Mouse (Mus musculus): ENCODE data around the gene Pitpnm2. TPM values are rescaled to one million over a fixed set of nuclear protein-coding genes. Genes with fewer than 3 reads are reported as not detected.

Gene Pitpnm2
- total and polyA plus RNA-seq, 3 experiments = 7.0 to 22.2 TPM; not detected in 1

DNA sequence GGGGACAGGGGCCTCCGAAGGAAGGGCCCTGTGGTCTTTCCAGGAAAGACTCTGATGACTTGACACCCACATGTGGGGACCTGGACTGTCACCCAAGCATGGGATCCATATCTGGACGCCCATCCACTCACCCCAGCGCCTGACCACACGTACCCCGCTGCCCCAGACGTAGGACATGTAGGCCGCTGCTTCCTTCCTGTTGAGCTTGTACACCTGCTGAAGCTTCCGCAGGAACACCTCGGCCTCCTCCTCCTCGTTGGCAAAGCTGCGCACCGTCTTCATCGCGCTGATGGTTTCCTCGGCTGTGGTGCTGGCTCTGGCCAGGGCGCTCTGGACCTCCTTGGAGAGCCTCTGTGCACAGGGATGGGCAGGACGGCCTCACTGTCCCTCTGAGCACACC, 169.7 kb downstream of the Pitpnm2 start:
- Histone ChIP-seq H3K9me3 (replicated peaks; ENCODE audit: insufficient read depth, low read length) (no peaks in the 10 kb centered on the region), H3K27ac (ENCODE audit: control insufficient read depth, low read depth, low read length) (no peak overlapping the region), H3K4me3 (ENCODE audit: control insufficient read depth in 1 of 2, insufficient read depth in 1 of 2, low read depth in 2 of 2, low read length in 2 of 2) (no peak overlapping the region), H3K9ac (ENCODE audit: control insufficient read depth, low read depth, low read length, poor library complexity, severe bottlenecking) (no peak overlapping the region), H3K79me2 (ENCODE audit: control insufficient read depth, insufficient read depth, low read length, poor library complexity) (no peaks in the 10 kb centered on the region), H3K36me3 (ENCODE audit: control insufficient read depth in 1 of 2, insufficient read depth in 2 of 2, low read length in 2 of 2) (peaks cover 0 to 7% of the 10 kb centered on the region in 2 experiments; a peak in 2 of 4 replicates), H3K27me3 (ENCODE audit: control insufficient read depth in 1 of 2, insufficient read depth in 2 of 2, low read length in 2 of 2) (no peaks in the 10 kb centered on the region), H3K4me1 (ENCODE audit: control insufficient read depth in 1 of 2, insufficient read depth in 2 of 2, low read length in 2 of 2) (peaks cover 5 to 8% of the 10 kb centered on the region in 2 experiments)
- TF ChIP-seq CHD2 (IDR thresholded peaks at IDR 0.05; ENCODE audit: low read length) = no peak
- no peak for TF ChIP-seq ZMIZ1 (IDR thresholded peaks at IDR 0.05; ENCODE audit: low read depth, low read length)
- TF ChIP-seq MYC (IDR thresholded peaks at IDR 0.05; ENCODE audit: low read depth, low read length) = no peak
- TF ChIP-seq CHD1 (IDR thresholded peaks at IDR 0.05; ENCODE audit: low read depth, low read length) = no peak
- TF ChIP-seq RAD21 (IDR thresholded peaks at IDR 0.05; ENCODE audit: low read depth, low read length) = no peak
- TF ChIP-seq KAT2A (conservative IDR thresholded peaks at IDR 0.05; ENCODE audit: low read depth, low read length) = no peak
- no peak for TF ChIP-seq ZKSCAN1 (IDR thresholded peaks at IDR 0.05; ENCODE audit: low read depth, low read length)
- no peak for TF ChIP-seq RCOR1 (IDR thresholded peaks at IDR 0.05; ENCODE audit: low read depth, low read length)
- no peak for TF ChIP-seq MAFK (IDR thresholded peaks at IDR 0.05; ENCODE audit: borderline replicate concordance, low read depth, low read length)
- no peak for TF ChIP-seq HCFC1 (IDR thresholded peaks at IDR 0.05; ENCODE audit: low read depth, low read length)
- no peak for TF ChIP-seq MAX (IDR thresholded peaks at IDR 0.05; ENCODE audit: low read length)
- no peak for TF ChIP-seq MEF2A (IDR thresholded peaks at IDR 0.05; ENCODE audit: extremely low read depth, insufficient replicate concordance, low read depth, low read length, poor library complexity, severe bottlenecking)
- no peak for TF ChIP-seq EP300 (IDR thresholded peaks at IDR 0.05; ENCODE audit: low read depth in 1 of 2, low read length in 2 of 2)
- no peak for TF ChIP-seq BHLHE40 (IDR thresholded peaks at IDR 0.05; ENCODE audit: borderline replicate concordance, low read depth, low read length)
- DNase-seq (ENCODE audit: low read depth, low spot score) = no peak

DNA sequence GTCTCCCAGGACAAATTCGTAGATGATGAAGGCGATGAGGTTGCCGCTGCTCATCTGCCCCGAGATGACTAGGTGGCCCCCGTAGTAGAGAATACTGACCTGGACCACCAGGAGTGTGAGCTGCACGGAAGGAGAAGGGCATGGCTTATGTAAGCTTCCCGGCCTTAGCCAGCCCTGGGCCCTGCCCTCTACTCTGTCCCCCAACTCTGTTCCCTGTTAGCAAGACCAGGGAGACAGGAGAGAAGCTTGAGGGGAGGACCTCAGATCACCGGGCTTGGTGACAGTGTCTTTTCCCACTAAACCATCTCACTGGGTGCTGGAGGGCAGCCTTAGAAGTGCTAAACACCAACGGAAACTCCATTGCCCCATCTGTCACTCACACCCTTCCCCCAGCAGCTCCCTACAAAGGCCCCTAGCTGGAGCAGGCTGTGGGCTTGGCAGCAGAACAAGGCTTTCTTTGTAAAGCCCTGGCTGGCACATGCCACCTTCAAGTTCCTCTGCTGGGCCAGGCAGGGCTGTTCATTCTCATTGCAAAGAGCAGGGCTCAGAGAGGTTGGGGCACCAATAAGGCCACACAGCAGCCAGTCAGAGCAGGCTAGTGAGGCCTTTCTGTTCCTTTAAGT, 170.7 kb downstream of the Pitpnm2 start:
- TF ChIP-seq CHD2 (IDR thresholded peaks at IDR 0.05; ENCODE audit: low read length) = no peak
- DNase-seq (ENCODE audit: low read depth, low spot score) = no peak

More for the DNA sequence above, 170.7 kb downstream of the Pitpnm2 start:
- Histone ChIP-seq H3K4me3 (ENCODE audit: control insufficient read depth in 1 of 2, insufficient read depth in 1 of 2, low read depth in 2 of 2, low read length in 2 of 2) (no peak overlapping the region), H3K4me1 (ENCODE audit: control insufficient read depth in 1 of 2, insufficient read depth in 2 of 2, low read length in 2 of 2) (peaks cover 5 to 14% of the 10 kb centered on the region in 2 experiments), H3K79me2 (ENCODE audit: control insufficient read depth, insufficient read depth, low read length, poor library complexity) (no peaks in the 10 kb centered on the region; the same call in 1 of the 2 replicates), H3K9ac (ENCODE audit: control insufficient read depth, low read depth, low read length, poor library complexity, severe bottlenecking) (no peak overlapping the region), H3K9me3 (replicated peaks; ENCODE audit: insufficient read depth, low read length) (no peaks in the 10 kb centered on the region), H3K27ac (ENCODE audit: control insufficient read depth, low read depth, low read length) (no peak overlapping the region), H3K27me3 (ENCODE audit: control insufficient read depth in 1 of 2, insufficient read depth in 2 of 2, low read length in 2 of 2) (no peaks in the 10 kb centered on the region), H3K36me3 (ENCODE audit: control insufficient read depth in 1 of 2, insufficient read depth in 2 of 2, low read length in 2 of 2) (peaks cover 0 to 11% of the 10 kb centered on the region in 2 experiments; a peak in 2 of 4 replicates)

Data from MEL (cell line).